Mouse (Mus musculus): ENCODE measurements at regions not wholly inside any gene's neighbourhood (a gene's known extent, or its start where the extent isn't known, plus 50 kb on each side); places are given as distances from the start of the nearest gene placed in this dataset.
A peak's percentile ranks its signal among the peaks of the same experiment; 100 is the strongest.

DNA sequence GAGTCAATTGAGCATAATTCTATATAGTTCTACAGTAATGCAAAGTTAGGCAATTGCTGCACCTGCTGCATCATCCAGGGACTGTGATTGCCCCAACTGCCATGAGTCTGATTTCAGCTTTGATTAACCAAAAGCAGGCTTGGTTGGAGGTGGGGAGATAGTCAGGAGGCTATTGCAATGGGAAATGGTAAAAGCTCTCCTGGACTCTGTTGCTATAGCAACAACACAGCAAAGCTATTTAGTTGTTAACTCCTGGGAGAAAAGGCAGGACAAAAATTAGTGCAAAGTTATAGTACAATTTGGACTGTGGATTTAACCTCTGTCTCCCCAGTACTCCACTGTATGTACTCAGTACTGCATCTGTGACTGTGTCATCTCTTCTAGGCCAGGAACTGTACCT, 51.7 kb upstream of the Rasgrf1 start:
- no peak overlapping the region for H3K4me2 ChIP-seq (ENCODE audit: low read depth, low read length)
- no peak overlapping the region for H3K27ac ChIP-seq (ENCODE audit: low read length)
- no peaks in the 10 kb centered on the region for H3K9me3 ChIP-seq (ENCODE audit: control insufficient read depth, low read length)
- H3K36me3 ChIP-seq (ENCODE audit: control insufficient read depth, insufficient read depth, low read length): no peaks in the 10 kb centered on the region
- H3K9ac ChIP-seq (ENCODE audit: low read length): no peak overlapping the region
- ATAC-seq (ENCODE audit: low read depth): no peak
- no peaks in the 10 kb centered on the region for H3K4me1 ChIP-seq (replicated peaks; ENCODE audit: control insufficient read depth, insufficient read depth, low read length)
- no peak overlapping the region for H3K4me3 ChIP-seq (ENCODE audit: low read length)
- no peaks in the 10 kb centered on the region for H3K27me3 ChIP-seq (ENCODE audit: control insufficient read depth, insufficient read depth, low read depth, low read length)

DNA sequence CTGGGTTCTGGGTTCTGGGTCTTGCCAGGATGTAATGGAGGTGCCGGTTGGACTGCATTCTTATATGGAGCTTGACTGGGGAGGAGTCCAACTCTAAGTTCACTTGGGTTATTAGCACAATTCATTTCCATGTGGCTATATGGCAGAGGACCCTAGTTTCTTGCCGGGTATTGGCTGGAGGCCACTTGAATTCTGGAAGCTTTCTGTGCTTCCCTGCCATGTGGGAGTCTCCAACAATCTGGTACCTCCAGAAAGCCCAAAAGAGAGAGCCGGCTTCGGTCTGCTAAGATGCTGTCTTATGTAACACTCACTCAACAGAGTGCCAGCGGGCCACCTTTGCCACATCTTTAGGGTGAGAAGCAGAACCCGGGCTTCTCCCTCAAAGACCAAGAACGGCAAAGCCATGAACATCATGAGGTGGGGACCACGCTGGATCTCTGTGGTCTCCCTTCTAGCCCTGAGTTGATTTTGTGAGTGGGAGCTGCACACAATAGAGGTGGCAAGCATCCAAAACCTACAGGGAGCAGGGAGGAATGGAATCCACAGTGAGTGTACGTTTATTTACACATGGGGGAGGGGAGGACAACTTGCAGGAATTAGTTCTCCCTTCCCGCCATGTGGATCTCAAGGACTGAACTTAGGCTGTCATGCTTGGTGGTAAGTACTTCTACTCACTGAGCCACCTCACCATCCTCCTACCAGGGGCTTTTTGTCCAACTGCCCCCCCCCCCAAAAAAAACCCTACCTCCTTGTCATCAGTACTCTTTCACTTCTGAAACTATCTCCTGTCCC, 59.0 kb upstream of the Rasgrf1 start:
- peaks cover 7% of the 10 kb centered on the region; the same call in 1 of the 2 replicates for H3K4me1 ChIP-seq (replicated peaks; ENCODE audit: control insufficient read depth, insufficient read depth, low read length)
- no peak overlapping the region for H3K4me3 ChIP-seq (ENCODE audit: low read length)
- H3K27me3 ChIP-seq (ENCODE audit: control insufficient read depth, insufficient read depth, low read depth, low read length): no peaks in the 10 kb centered on the region
- H3K4me2 ChIP-seq (ENCODE audit: low read depth, low read length): no peak overlapping the region
- 61% methylated on average over 10 of the region's 10 CpGs for WGBS
- H3K36me3 ChIP-seq (ENCODE audit: control insufficient read depth, insufficient read depth, low read length): no peaks in the 10 kb centered on the region
- H3K9me3 ChIP-seq (ENCODE audit: control insufficient read depth, low read length): no peaks in the 10 kb centered on the region
- no peak overlapping the region for H3K27ac ChIP-seq (ENCODE audit: low read length)
- ATAC-seq (ENCODE audit: low read depth): peak; percentile 66; the same call in 1 of the 2 replicates
- H3K9ac ChIP-seq (ENCODE audit: low read length): no peak overlapping the region

DNA sequence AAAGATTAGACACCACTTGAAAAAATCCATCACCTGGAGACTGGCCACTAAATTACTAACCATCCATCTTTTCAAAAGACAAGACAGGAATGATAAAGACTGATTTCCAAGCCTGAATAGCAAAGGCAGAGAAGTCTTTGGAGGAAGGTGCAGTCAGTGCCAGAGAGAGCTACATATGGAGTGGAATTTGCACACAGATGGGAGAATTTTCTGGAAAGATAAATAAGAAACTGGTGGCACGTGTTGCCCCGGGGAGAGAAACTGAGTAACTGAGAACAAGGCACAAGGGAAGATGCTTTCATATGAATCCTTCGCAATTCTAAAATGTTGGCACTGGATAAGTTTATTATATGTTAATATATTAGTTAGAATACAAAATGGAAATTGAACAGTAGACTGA, 59.8 kb upstream of the Rasgrf1 start:
- Histone ChIP-seq H3K4me1 (replicated peaks; ENCODE audit: control insufficient read depth, insufficient read depth, low read length) (peaks cover 7% of the 10 kb centered on the region; the same call in 1 of the 2 replicates), H3K4me2 (ENCODE audit: low read depth, low read length) (no peak overlapping the region), H3K27me3 (ENCODE audit: control insufficient read depth, insufficient read depth, low read depth, low read length) (no peaks in the 10 kb centered on the region), H3K4me3 (ENCODE audit: low read length) (no peak overlapping the region), H3K9ac (ENCODE audit: low read length) (no peak overlapping the region), H3K27ac (ENCODE audit: low read length) (no peak overlapping the region), H3K9me3 (ENCODE audit: control insufficient read depth, low read length) (no peaks in the 10 kb centered on the region), H3K36me3 (ENCODE audit: control insufficient read depth, insufficient read depth, low read length) (no peaks in the 10 kb centered on the region)
- ATAC-seq (ENCODE audit: low read depth): no peak
- 73% methylated on average over 3 of the region's 3 CpGs for WGBS

DNA sequence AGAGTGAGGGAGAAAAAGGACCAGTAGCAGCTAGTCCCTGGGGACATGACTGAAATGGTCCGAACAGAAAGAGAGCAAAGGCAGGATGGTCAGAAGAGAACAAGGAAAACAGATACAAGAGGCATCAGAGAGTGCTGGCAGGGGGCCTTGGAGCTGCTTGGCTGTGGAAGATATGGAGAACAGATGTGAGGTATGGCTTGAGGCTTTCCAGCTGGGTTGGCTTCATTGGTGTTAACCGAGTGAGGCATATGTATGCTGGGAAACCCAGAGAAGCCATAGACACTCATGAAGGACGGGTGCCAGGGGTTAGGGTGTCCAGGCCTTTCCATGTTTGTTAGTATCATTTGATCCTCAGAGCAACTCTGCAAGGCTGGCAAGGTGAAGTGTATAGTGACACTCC, 61.1 kb upstream of the Rasgrf1 start:
- Histone ChIP-seq H3K27ac (ENCODE audit: low read length) (no peak overlapping the region), H3K4me2 (ENCODE audit: low read depth, low read length) (no peak overlapping the region), H3K4me1 (replicated peaks; ENCODE audit: control insufficient read depth, insufficient read depth, low read length) (peaks cover 7% of the 10 kb centered on the region; the same call in 1 of the 2 replicates), H3K9me3 (ENCODE audit: control insufficient read depth, low read length) (no peaks in the 10 kb centered on the region), H3K4me3 (ENCODE audit: low read length) (no peak overlapping the region), H3K9ac (ENCODE audit: low read length) (no peak overlapping the region), H3K36me3 (ENCODE audit: control insufficient read depth, insufficient read depth, low read length) (no peaks in the 10 kb centered on the region), H3K27me3 (ENCODE audit: control insufficient read depth, insufficient read depth, low read depth, low read length) (no peaks in the 10 kb centered on the region)
- WGBS: 49% methylated on average over 3 of the region's 3 CpGs
- peak; percentile 80 for ATAC-seq (ENCODE audit: low read depth)

DNA sequence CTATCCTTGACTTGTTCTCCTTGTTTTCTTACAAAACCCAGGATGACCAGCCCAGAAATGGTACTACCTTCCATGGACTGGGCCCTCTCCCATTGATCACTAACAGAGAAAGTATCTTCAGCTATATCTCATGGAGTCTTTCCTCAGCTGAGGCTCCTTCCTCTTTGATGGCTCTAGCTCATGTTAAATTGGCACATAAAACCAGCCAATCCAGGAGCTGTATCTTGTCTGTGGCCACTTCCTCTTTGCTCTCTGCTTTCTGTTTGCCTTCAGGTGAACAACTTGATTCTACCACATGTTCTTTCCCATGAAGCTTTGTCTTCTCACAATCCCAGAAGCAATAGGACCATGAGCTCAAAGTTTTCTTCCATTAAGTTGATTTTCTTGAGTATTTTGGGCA, 62.7 kb upstream of the Rasgrf1 start:
- peaks cover 7% of the 10 kb centered on the region; the same call in 1 of the 2 replicates for H3K4me1 ChIP-seq (replicated peaks; ENCODE audit: control insufficient read depth, insufficient read depth, low read length)
- no peak overlapping the region for H3K9ac ChIP-seq (ENCODE audit: low read length)
- no peak overlapping the region for H3K4me3 ChIP-seq (ENCODE audit: low read length)
- ATAC-seq (ENCODE audit: low read depth): no peak
- no peaks in the 10 kb centered on the region for H3K9me3 ChIP-seq (ENCODE audit: control insufficient read depth, low read length)
- H3K27me3 ChIP-seq (ENCODE audit: control insufficient read depth, insufficient read depth, low read depth, low read length): no peaks in the 10 kb centered on the region
- no peaks in the 10 kb centered on the region for H3K36me3 ChIP-seq (ENCODE audit: control insufficient read depth, insufficient read depth, low read length)
- no peak overlapping the region for H3K4me2 ChIP-seq (ENCODE audit: low read depth, low read length)
- no peak overlapping the region for H3K27ac ChIP-seq (ENCODE audit: low read length)

DNA sequence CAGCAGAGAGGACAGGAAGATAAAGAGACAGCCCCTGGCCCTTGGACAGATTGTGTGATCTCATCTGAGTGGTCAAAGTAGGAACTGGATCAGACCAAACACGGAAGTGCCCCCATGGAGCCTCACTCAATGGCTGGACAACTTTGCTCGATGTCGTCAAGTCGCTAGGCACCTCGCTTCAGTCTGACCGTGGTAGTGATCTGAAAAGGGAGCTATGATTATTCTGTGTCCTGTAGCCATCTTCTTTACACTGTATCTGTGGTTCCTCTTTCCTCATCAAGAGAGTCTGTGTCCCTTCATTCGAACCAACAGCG, 67.0 kb upstream of the Rasgrf1 start:
- H3K4me2 ChIP-seq (ENCODE audit: low read depth, low read length): no peak overlapping the region

DNA sequence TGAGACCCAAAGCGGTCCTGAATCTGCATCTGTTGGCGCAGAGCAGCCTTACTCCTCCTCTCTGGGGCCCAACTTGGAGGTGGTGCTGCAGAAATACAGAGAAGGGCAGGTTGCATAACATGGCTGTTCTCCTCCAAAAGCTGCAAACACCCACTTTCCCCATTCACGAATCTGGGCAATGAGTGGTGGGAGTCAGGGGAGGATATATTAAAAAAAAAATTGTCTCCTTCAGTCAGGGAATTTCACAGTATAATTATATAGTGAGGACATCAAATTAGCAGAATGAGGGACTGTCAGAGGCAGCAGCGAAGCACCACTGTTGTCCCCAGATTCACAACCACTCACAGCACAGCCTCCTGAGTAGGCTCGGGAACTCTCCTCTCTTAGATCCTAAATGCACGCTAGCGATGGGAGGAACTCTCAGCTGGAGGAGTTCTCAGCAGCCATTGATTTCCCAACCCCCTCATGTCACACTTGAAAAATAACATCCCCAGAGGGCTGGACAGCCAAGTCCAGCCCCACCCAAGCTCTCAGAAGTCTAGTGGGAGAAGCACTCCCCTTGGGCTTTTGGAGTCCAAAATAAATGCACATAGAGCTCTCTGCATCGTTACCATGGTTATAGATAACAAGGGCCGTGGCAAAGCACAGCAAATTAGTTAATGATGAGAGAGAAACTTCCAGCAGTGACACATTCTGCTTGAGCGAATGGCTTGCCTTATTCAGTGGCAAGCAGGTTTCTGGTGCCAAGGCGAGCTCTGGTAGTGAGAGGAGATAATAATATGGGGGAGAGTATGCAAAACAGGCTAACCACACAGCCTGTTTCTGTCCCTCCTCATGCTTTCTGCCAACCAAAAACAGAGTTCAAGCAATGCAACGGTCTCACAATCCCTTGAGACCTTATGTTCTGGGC, 67.6 kb upstream of the Rasgrf1 start:
- no peak overlapping the region for H3K4me3 ChIP-seq (ENCODE audit: low read length)
- no peaks in the 10 kb centered on the region for H3K4me1 ChIP-seq (replicated peaks; ENCODE audit: control insufficient read depth, insufficient read depth, low read length)
- WGBS: 48% methylated on average over 12 of the region's 12 CpGs
- H3K9ac ChIP-seq (ENCODE audit: low read length): no peak overlapping the region
- no peak overlapping the region for H3K4me2 ChIP-seq (ENCODE audit: low read depth, low read length)
- ATAC-seq (ENCODE audit: low read depth): peak; percentile 54; the same call in 1 of the 2 replicates
- no peaks in the 10 kb centered on the region for H3K9me3 ChIP-seq (ENCODE audit: control insufficient read depth, low read length)
- no peaks in the 10 kb centered on the region for H3K27me3 ChIP-seq (ENCODE audit: control insufficient read depth, insufficient read depth, low read depth, low read length)
- no peak overlapping the region for H3K27ac ChIP-seq (ENCODE audit: low read length)
- H3K36me3 ChIP-seq (ENCODE audit: control insufficient read depth, insufficient read depth, low read length): no peaks in the 10 kb centered on the region

More for the DNA sequence above, 67.0 kb upstream of the Rasgrf1 start:
- Histone ChIP-seq H3K27ac (ENCODE audit: low read length) (no peak overlapping the region), H3K4me1 (replicated peaks; ENCODE audit: control insufficient read depth, insufficient read depth, low read length) (no peaks in the 10 kb centered on the region), H3K36me3 (ENCODE audit: control insufficient read depth, insufficient read depth, low read length) (no peaks in the 10 kb centered on the region), H3K9ac (ENCODE audit: low read length) (no peak overlapping the region), H3K4me3 (ENCODE audit: low read length) (no peak overlapping the region), H3K27me3 (ENCODE audit: control insufficient read depth, insufficient read depth, low read depth, low read length) (no peaks in the 10 kb centered on the region), H3K9me3 (ENCODE audit: control insufficient read depth, low read length) (no peaks in the 10 kb centered on the region)
- ATAC-seq (ENCODE audit: low read depth): no peak
- WGBS: 85% methylated on average over 8 of the region's 8 CpGs

DNA sequence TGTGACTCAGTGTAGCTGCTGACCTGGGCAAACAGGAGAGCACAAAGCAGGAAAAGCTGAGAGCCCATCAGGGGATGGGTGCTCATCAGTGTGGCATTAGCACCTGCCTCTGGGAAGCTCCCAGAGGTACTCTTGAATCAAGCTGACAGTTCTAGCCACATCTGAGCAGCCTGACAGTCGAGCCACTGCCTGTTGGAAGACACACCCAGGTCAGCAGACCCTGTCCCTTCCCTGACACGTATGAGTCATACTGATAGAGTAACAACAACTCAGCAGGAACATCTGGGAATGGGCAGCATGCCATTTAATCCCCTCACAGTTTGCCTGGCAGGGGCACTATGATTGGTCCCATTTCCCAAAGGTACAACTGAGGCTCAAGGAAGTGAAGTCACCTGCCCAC, 68.3 kb upstream of the Rasgrf1 start:
- no peaks in the 10 kb centered on the region for H3K27me3 ChIP-seq (ENCODE audit: control insufficient read depth, insufficient read depth, low read depth, low read length)
- H3K4me1 ChIP-seq (replicated peaks; ENCODE audit: control insufficient read depth, insufficient read depth, low read length): no peaks in the 10 kb centered on the region
- H3K9ac ChIP-seq (ENCODE audit: low read length): no peak overlapping the region
- no peak overlapping the region for H3K27ac ChIP-seq (ENCODE audit: low read length)
- no peak overlapping the region for H3K4me2 ChIP-seq (ENCODE audit: low read depth, low read length)
- no peak for ATAC-seq (ENCODE audit: low read depth)
- no peaks in the 10 kb centered on the region for H3K36me3 ChIP-seq (ENCODE audit: control insufficient read depth, insufficient read depth, low read length)
- no peak overlapping the region for H3K4me3 ChIP-seq (ENCODE audit: low read length)
- WGBS: 34% methylated on average over 2 of the region's 2 CpGs
- H3K9me3 ChIP-seq (ENCODE audit: control insufficient read depth, low read length): no peaks in the 10 kb centered on the region

DNA sequence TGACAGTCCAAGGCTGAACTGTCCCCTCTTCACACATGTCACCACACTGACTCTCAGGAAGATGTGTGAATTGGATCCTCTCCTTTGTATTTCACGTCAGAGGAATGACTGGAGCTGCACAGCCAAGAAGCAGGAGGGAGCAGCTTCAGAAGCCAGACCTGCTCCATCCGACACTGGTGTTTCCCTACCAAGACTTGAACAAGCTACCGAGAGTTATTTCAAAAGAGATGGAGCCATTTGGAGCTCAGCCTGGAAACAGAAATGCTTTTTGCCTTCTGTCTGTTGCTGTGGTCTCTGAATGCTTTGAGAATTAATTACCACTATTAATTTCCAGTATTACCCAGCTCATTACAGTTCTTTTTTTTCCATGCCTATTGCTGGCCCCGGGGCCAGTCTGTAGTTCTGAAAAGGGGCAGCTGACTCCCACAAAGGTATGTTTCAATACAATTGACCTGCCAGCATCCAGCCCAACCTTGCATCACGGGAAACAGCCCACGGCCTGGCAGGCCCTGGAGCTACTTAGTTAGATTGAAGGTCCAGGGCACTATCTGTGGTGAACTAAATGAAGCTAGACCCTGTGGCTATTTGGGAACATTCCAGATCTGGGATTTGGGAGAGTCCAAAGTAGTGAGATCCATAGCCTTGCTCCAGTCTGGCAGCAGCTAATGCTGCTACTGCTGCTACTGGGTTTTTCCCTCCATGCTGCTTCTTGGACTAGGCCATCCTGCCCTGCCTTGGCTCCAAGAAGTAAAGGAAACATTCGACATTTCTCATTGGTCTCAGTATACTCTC, 73.1 kb upstream of the Rasgrf1 start:
- WGBS: 83% methylated on average over 7 of the region's 7 CpGs
- Histone ChIP-seq H3K4me1 (replicated peaks; ENCODE audit: control insufficient read depth, insufficient read depth, low read length) (no peaks in the 10 kb centered on the region), H3K4me3 (ENCODE audit: low read length) (no peak overlapping the region), H3K4me2 (ENCODE audit: low read depth, low read length) (no peak overlapping the region), H3K9me3 (ENCODE audit: control insufficient read depth, low read length) (no peaks in the 10 kb centered on the region), H3K36me3 (ENCODE audit: control insufficient read depth, insufficient read depth, low read length) (no peaks in the 10 kb centered on the region), H3K27ac (ENCODE audit: low read length) (no peak overlapping the region), H3K27me3 (ENCODE audit: control insufficient read depth, insufficient read depth, low read depth, low read length) (no peaks in the 10 kb centered on the region), H3K9ac (ENCODE audit: low read length) (no peak overlapping the region)
- ATAC-seq (ENCODE audit: low read depth): no peak

Measured in lung, embryonic 16.5 days (tissue).